Mouse (Mus musculus) brain, embryonic 14.5 days (tissue): Measurements from ENCODE around the gene Apba2. TPM values are rescaled to one million over a fixed set of nuclear protein-coding genes. Genes with fewer than 3 reads are reported as not detected.

Experiments
- DNase-seq: peaks from one replicate; pipeline ENCODE4 v3.0.0-alpha.2; 2011; ENCODE audit warnings: low read depth
- CTCF ChIP-seq: fragments of 200-500 bp; IDR thresholded peaks from 2 replicates; pipeline ENCODE4 v1.5.1; 2012; ENCODE audit warnings: inconsistent platforms, mild to moderate bottlenecking, moderate library complexity, borderline replicate concordance; ENCODE audit not compliant: insufficient read depth, insufficient read length; ENCODE audit errors: extremely low read depth
- POLR2A ChIP-seq: fragments of 200-500 bp; IDR thresholded peaks from 2 replicates; pipeline ENCODE4 v1.6.1; 2012; ENCODE audit warnings: mild to moderate bottlenecking, inconsistent platforms, borderline replicate concordance; ENCODE audit not compliant: poor library complexity, insufficient read depth, insufficient read length, severe bottlenecking; ENCODE audit errors: extremely low read depth
- polyA plus RNA-seq: library from polyadenylated mRNA; depleted of rRNA; stranded (reverse); fragments of >200 nt; gene quantifications from 2 replicates; pipeline ENCODE4 v1.2.3, GENCODE M21; 2012

The Apba2 gene
- polyA plus RNA-seq, 1 experiment, result 182 TPM

DNA sequence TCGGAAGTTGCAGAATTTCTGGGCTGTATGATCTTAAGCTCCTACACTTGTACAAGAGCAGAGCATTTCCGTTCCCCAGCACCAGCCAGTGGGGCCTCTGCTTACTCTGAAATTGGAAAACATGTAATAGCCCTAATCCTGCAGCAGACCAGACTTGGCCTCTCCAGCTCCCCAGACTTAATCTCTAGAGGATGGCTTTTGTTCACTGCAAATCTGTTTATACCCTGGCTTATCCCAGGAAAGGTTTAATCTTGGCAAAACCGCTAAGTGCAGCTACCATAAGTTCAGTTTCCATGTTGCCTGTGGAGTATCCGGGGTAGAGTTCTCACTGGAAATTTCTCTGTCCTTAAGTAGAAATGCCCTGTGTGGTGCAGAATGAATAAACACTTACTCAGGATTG, 206.7 kb downstream of the Apba2 start:
- TF ChIP-seq CTCF (no peak), POLR2A (no peak)
- peak; percentile 47 for DNase-seq

- peak; percentile 49 for DNase-seq
- TF ChIP-seq CTCF (peak; percentile 50), POLR2A (no peak)
Observed at GRCm38 (mm10) chr7:64709520-64710262, 208.2 kb downstream of the Apba2 start.

GRCm38 (mm10) chr7:64716286-64716685, 214.8 kb downstream of the Apba2 start:
- TF ChIP-seq POLR2A (no peak), CTCF (no peak)
- no peak for DNase-seq

GRCm38 (mm10) chr7:64723313-64723712, 221.8 kb downstream of the Apba2 start:
- DNase-seq, result peak; percentile 65
- TF ChIP-seq POLR2A (no peak), CTCF (no peak)

DNA sequence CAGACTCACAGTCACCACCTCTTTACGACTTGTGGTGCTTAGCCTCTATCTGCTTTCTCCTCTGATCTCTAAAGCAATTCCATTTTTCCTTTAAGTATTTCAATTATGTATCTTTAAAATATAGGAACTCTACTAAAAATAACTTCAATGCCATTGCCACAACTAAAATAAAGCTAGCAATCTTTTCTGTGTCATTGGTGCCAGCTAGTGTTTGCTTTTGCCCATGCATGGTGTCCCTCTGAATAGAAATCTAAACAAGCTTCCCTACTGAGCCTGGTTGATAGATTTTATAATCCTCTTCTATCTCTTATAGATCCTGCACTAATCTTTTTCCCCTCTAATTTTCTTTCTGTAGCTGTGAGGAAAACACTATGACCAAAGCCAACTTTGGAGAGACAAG, 222.9 kb downstream of the Apba2 start:
- no peak for DNase-seq
- TF ChIP-seq CTCF (no peak), POLR2A (no peak)

DNA sequence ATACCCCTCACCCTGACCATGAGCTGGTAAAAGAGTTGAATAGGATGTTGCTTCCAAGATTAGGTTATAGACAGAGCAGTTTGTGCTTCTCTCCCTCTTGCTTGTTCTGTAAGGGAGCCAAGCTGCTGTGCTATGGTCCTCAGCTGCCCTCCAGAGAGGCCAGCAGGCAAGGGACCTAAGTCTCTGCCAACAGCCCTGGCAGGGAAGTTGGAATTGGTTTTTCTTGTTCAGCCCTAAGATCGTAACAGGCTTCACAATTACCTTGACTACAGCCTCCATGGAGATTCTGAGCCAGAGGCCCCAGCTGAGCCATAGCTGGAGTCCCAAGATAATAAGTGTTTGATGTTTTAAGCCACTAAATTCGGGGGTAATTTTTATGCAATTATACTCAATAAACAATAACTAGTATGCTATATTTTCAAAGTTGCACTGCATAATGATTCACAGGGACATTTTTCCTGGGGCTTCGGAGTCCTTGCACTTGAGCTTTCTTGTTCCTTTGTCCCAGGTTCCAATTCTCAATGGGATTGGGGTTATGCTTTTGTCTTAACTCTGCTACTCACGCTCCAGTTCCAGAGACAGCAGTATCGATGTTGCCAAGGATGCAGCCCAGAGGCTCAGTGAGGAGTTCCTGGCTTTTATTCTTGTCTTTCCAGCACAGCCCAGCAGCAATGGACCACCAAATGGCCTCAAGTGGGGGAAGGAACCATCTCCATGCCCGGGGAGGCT, 224.6 kb downstream of the Apba2 start:
- DNase-seq, result peak; percentile 83
- TF ChIP-seq POLR2A, result no peak
- TF ChIP-seq CTCF, result no peak

DNA sequence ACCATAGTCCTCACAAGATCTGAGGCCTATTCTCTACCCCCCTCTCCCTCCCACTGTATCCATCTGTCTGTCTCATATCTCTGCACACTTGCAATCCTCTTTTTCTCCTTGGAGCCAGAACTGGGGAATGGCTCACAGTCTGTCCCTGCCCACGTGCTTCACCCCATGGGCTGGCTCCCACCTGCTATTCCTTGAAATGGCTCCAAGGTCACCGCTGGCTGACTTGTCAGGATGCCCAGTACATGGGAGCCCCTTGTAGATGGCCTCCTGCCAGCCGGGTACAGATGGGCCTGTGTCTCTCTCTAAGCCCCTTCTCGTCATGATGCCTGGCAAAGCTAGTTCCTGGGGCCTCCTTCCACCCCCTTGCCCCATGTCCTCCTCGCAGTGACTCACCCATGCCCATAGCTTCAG, 226.7 kb downstream of the Apba2 start:
- no peak for TF ChIP-seq CTCF
- DNase-seq, result peak; percentile 84

GRCm38 (mm10) chr7:64728816-64729215, 227.3 kb downstream of the Apba2 start:
- no peak for DNase-seq
- TF ChIP-seq POLR2A (no peak), CTCF (no peak)

DNA sequence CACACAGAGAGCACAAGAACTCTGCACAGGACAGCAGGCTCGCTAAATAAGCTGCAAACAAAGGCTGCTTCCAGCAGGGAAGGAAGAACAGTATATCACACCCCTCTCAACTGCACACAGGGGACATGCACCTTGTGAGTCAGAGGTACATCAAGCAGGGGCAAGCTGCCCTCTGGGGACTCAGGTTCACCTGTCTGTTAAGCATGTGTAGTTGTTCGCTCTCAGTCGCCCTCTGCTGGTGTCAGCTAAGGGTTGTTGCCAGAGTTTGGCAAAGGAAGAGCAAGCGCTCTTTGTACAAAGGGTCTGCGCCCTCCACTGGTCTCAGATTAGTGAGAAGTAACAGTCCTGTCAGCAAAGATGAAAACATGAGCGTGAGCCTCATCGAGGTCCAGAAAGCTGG, 228.3 kb downstream of the Apba2 start:
- TF ChIP-seq POLR2A (no peak), CTCF (peak; percentile 91)

DNA sequence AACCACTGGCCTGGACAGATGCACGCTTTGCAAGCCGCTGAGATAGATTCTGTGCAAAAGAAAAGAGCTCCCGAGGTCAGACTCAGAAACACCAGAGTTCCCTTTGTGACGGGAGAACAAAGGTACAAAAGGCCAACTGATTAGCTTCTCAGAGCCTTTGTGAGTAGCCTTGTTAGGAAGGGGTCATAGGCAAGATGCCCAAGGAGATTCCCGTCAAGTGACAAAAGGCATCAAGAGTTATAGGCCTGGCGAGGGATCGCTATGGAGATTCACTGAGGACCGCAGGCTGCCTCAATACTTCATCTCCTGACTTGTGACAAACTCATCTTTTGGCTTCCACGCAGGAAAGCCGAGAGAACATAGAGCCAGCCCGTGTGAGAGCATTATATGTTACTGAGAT, 237.6 kb downstream of the Apba2 start:
- TF ChIP-seq POLR2A (no peak), CTCF (no peak)
- DNase-seq, result peak; percentile 31

More for the DNA sequence above, 228.3 kb downstream of the Apba2 start:
- peak; percentile 91 for DNase-seq

- peak; percentile 94 for DNase-seq
- TF ChIP-seq CTCF (peak; percentile 96), POLR2A (no peak)
Observed at GRCm38 (mm10) chr7:64741333-64742307, 240.1 kb downstream of the Apba2 start.

GRCm38 (mm10) chr7:64743610-64744009, 242.1 kb downstream of the Apba2 start:
- no peak for TF ChIP-seq POLR2A
- no peak for TF ChIP-seq CTCF
- no peak for DNase-seq
